Mouse (Mus musculus) stomach, postnatal 0 days (tissue): ENCODE results near the gene Arhgap30.

Experiments used
- CTCF ChIP-seq: IDR thresholded peaks from 2 replicates; pipeline ENCODE4 v1.5.1; 2016; ENCODE audit warnings: antibody characterized with exemption, low read depth, mild to moderate bottlenecking, moderate library complexity
- EP300 ChIP-seq: optimal IDR thresholded peaks from 2 replicates; pipeline ENCODE3; 2016; ENCODE audit warnings: antibody characterized with exemption

DNA sequence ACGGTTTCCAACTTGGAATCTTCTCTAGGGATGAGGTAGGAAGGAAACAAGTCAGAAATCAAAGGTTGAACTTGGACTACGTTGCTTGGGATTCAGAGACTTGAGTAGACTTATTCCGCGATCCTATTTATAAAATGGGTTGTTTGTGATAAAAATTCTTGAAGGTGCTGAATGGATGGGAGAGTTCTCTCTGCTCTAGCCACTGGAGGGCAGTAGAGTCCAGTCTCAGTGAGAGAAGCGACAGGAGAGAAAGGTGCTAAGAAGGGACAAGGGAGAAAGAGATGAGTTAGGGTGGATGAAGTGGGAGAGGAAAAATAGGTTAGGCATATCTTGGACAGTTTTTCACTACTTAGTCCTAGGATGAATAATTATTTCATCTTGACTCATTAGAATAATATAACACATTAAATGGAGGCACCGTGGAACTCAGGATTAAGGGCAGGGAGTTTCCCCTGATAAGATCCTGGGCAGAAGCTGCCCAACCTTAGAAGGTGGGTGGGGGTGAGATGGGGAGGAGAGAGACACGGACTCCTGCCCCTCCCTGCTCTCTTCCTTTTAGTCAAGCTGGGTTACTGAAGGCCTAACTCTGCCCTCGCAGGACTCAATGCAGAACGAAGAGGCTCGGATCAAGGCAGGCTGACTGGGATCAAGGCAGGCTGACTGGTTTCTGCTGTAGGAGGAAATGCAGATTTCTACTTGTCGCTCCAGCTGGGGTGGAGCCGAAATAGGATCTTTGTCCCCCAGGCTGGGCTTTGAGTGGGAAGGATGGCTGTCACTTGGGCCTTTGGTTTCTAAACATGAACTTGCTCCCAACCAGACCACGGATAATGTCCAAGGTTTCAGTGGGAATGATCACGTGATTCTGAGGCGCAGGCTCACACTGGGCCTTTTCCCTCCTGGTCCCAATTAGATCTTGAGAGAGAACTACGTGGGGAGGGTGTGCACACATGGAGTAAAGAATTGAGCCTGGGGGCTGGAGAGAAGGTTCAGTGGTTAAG lies 27.3 kb upstream of the Arhgap30 start:
- TF ChIP-seq EP300 (no peak), CTCF (peak; percentile 96)
